ENCODE assay signal across 12 mouse cellular contexts in the genomic region with DNA sequence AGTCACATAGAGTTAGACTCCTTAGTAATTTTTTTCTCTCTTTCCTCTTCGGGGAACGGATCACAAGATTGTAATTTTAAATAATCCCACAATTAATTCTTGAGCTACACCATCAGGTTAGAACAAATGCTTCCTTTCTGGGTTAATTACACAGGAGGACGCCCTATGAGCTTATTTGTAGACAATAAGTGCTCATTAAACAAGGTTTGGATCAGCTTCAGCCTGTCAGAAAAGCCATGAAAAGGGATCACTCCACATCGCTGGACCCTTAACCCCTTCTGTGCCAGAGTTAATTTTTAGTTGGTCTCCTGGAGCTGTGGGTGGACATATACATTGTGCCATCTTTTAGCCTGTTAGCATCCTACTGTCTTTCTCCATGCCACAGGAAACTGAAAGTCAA.
"Had no signal": no experiment of that assay in that cellular context is flagged by ENCODE, and none has a peak within 500 bp of the region (broad histone marks: within the 10 kb centered on the region; RNA-seq: fewer than 3 reads in every experiment).

No protein-coding gene starts in this region.

- H3K4me2 ChIP-seq: liver, embryonic 12.5 days; lung, embryonic 14.5 days; neural tube, embryonic 13.5 days had no signal

- H3K27ac ChIP-seq: liver, embryonic 12.5 days; midbrain, embryonic 10.5 days; neural tube, embryonic 13.5 days had no signal

- H3K9me3 ChIP-seq: liver, embryonic 12.5 days; midbrain, embryonic 10.5 days; neural tube, embryonic 13.5 days had no signal

- ATAC-seq: liver, embryonic 12.5 days had no signal

- H3K27me3 ChIP-seq: liver, embryonic 12.5 days; neural tube, embryonic 13.5 days had no signal

- DNase-seq: kidney, adult 18-20 months; kidney, postnatal 25 days; left cerebral cortex, postnatal 4 days; lung, postnatal 10 days; midbrain, embryonic 14.5 days; right cerebral cortex, adult 18-20 months; right cerebral cortex, postnatal 25 days; thymus, postnatal 36 days had no signal

- H3K9ac ChIP-seq: liver, embryonic 12.5 days; lung, embryonic 14.5 days; neural tube, embryonic 13.5 days had no signal

- H3K36me3 ChIP-seq: liver, embryonic 12.5 days; midbrain, embryonic 10.5 days; neural tube, embryonic 13.5 days had no signal

- H3K4me3 ChIP-seq: liver, embryonic 12.5 days; midbrain, embryonic 10.5 days; neural tube, embryonic 13.5 days had no signal

- H3K4me1 ChIP-seq: liver, embryonic 12.5 days had no signal
